Mouse (Mus musculus): ENCODE measurements around the gene Fkbp15.

The Fkbp15 gene

GRCm38 (mm10) chr4:62372818-62373520, 12.6 kb upstream of the Fkbp15 start:
- no peak for DNase-seq (ENCODE audit: low read depth, low spot score)

GRCm38 (mm10) chr4:62372410-62372809, 12.1 kb upstream of the Fkbp15 start:
- no peak for DNase-seq (ENCODE audit: low read depth, low spot score)

- DNase-seq (ENCODE audit: low read depth, low spot score), result no peak
Measured at GRCm38 (mm10) chr4:62369091-62369490, 8.7 kb upstream of the Fkbp15 start.

GRCm38 (mm10) chr4:62367586-62367985, 7.2 kb upstream of the Fkbp15 start:
- no peak for DNase-seq (ENCODE audit: low read depth, low spot score)

- DNase-seq (ENCODE audit: low read depth, low spot score), result no peak
Measured at GRCm38 (mm10) chr4:62366291-62366690, 5.9 kb upstream of the Fkbp15 start.

GRCm38 (mm10) chr4:62364299-62364698, 4.0 kb upstream of the Fkbp15 start:
- no peak for DNase-seq (ENCODE audit: low read depth, low spot score)

- DNase-seq (ENCODE audit: low read depth, low spot score), result no peak
Measured at GRCm38 (mm10) chr4:62362437-62362836, 2.1 kb upstream of the Fkbp15 start.

- DNase-seq (ENCODE audit: low read depth, low spot score), result no peak
Measured at GRCm38 (mm10) chr4:62361997-62362396, 1.6 kb upstream of the Fkbp15 start.

GRCm38 (mm10) chr4:62361571-62361970, 1.2 kb upstream of the Fkbp15 start:
- no peak for DNase-seq (ENCODE audit: low read depth, low spot score)

- no peak for DNase-seq (ENCODE audit: low read depth, low spot score)
Measured at GRCm38 (mm10) chr4:62360805-62361455, 582 bp upstream of the Fkbp15 start.

GRCm38 (mm10) chr4:62359256-62359775, 1.0 kb downstream of the Fkbp15 start:
- no peak for DNase-seq (ENCODE audit: low read depth, low spot score)

- no peak for DNase-seq (ENCODE audit: low read depth, low spot score)
Measured at GRCm38 (mm10) chr4:62357631-62358148, 2.7 kb downstream of the Fkbp15 start.

- no peak for DNase-seq (ENCODE audit: low read depth, low spot score)
Measured at GRCm38 (mm10) chr4:62349371-62349770, 11.0 kb downstream of the Fkbp15 start.

GRCm38 (mm10) chr4:62348329-62348705, 12.0 kb downstream of the Fkbp15 start:
- no peak for DNase-seq (ENCODE audit: low read depth, low spot score)

- no peak for DNase-seq (ENCODE audit: low read depth, low spot score)
Measured at GRCm38 (mm10) chr4:62347605-62348328, 12.6 kb downstream of the Fkbp15 start.

GRCm38 (mm10) chr4:62345827-62346226, 14.5 kb downstream of the Fkbp15 start:
- DNase-seq (ENCODE audit: low read depth, low spot score), result no peak

- DNase-seq (ENCODE audit: low read depth, low spot score), result no peak
Measured at GRCm38 (mm10) chr4:62344000-62344399, 16.3 kb downstream of the Fkbp15 start.

- no peak for DNase-seq (ENCODE audit: low read depth, low spot score)
Measured at GRCm38 (mm10) chr4:62338536-62338935, 21.8 kb downstream of the Fkbp15 start.

GRCm38 (mm10) chr4:62331977-62332376, 28.4 kb downstream of the Fkbp15 start:
- no peak for DNase-seq (ENCODE audit: low read depth, low spot score)

- DNase-seq (ENCODE audit: low read depth, low spot score), result no peak
Measured at GRCm38 (mm10) chr4:62328941-62329660, 31.2 kb downstream of the Fkbp15 start.

GRCm38 (mm10) chr4:62326111-62326510, 34.2 kb downstream of the Fkbp15 start:
- no peak for DNase-seq (ENCODE audit: low read depth, low spot score)

GRCm38 (mm10) chr4:62322684-62323083, 37.7 kb downstream of the Fkbp15 start:
- no peak for DNase-seq (ENCODE audit: low read depth, low spot score)

Data from brain, embryonic 18.5 days (tissue).